Mouse (Mus musculus) forebrain, embryonic 16.5 days (tissue): Measurements from ENCODE around the gene Pidd1. TPM values are rescaled to one million over a fixed set of nuclear protein-coding genes. Genes with fewer than 3 reads are reported as not detected.
A peak's percentile ranks its signal among the peaks of the same experiment; 100 is the strongest.

Experiments used
- ATAC-seq: fragments of 200-750 bp; cut with Nextera tagmentation; 2 replicates; pipeline ENCODE4 v1.8.0; 2017; ENCODE audit warnings: mild to moderate bottlenecking, moderate library complexity
- H3K27ac ChIP-seq: fragments of 300-500 bp; sonication (generic); 2 replicates; pipeline ENCODE4 v1.5.1; 2014; ENCODE audit warnings: low read length, control low read depth
- H3K27me3 ChIP-seq: fragments of 300-500 bp; sonication (generic); replicated peaks from 2 replicates; pipeline ENCODE4 v1.6.1; 2014; ENCODE audit warnings: low read length; ENCODE audit not compliant: control insufficient read depth, insufficient read depth
- H3K36me3 ChIP-seq: fragments of 300-500 bp; sonication (generic); 2 replicates; pipeline ENCODE4 v1.6.1; 2014; ENCODE audit not compliant: control insufficient read depth, insufficient read depth
- H3K4me1 ChIP-seq: fragments of 300-500 bp; sonication (generic); replicated peaks from 2 replicates; pipeline ENCODE4 v1.6.1; 2014; ENCODE audit warnings: low read length; ENCODE audit not compliant: control insufficient read depth, insufficient read depth
- H3K4me2 ChIP-seq: fragments of 300-500 bp; sonication (generic); 2 replicates; pipeline ENCODE4 v1.6.1; 2014; ENCODE audit warnings: mild to moderate bottlenecking, low read length, control low read depth
- H3K4me3 ChIP-seq: fragments of 300-500 bp; sonication (generic); replicated peaks from 2 replicates; pipeline ENCODE4 v1.5.1; 2014; ENCODE audit warnings: mild to moderate bottlenecking, low read length, control low read depth
- H3K9ac ChIP-seq: fragments of 300-500 bp; sonication (generic); replicated peaks from 2 replicates; pipeline ENCODE4 v1.6.1; 2014; ENCODE audit warnings: low read depth, low read length, control low read depth
- H3K9me3 ChIP-seq: fragments of 300-500 bp; sonication (generic); 2 replicates; pipeline ENCODE4 v1.6.1; 2016; ENCODE audit warnings: low read length; ENCODE audit not compliant: control insufficient read depth
- WGBS: fragments of 180-500 bp; shearing (Covaris S2); extraction: QIAGEN DNeasy Blood & Tissue Kit; methylation state at CpG from one replicate; pipeline ENCODE4 v1.1.7; 2014; 5-methylcytosine and 5-hydroxymethylcytosine counted together
- polyA plus RNA-seq: library from polyadenylated mRNA; unstranded; fragments of >200 nt; fragmentation: Nextera tagmentation; extraction: Ambion mirVana; gene quantifications from 2 replicates; pipeline ENCODE4 v1.2.1, GENCODE M21; 2015

Gene Pidd1
- polyA plus RNA-seq, 1 experiment from 2014 or later, result 9.9 TPM

GRCm38 (mm10) chr7:141468164-141468521 lies 24.3 kb upstream of the Pidd1 start:
- Histone ChIP-seq H3K36me3 (peaks cover 15% of the 10 kb centered on the region), H3K27me3 (peaks cover 34% of the 10 kb centered on the region), H3K4me3 (peak overlapping the region; percentile 62), H3K4me1 (peaks cover 37% of the 10 kb centered on the region), H3K9me3 (no peaks in the 10 kb centered on the region), H3K9ac (peak overlapping the region; percentile 77), H3K27ac (peak overlapping the region; percentile 49), H3K4me2 (peak overlapping the region; percentile 62)
- no peak for ATAC-seq
- WGBS, result 25% methylated on average over 5 of the region's 5 CpGs

GRCm38 (mm10) chr7:141467230-141468030 lies 23.6 kb upstream of the Pidd1 start, which contains the start of gene Cd151:
Cd151 (plus strand) TSS chr7:141467392.
- Histone ChIP-seq H3K36me3 (peaks cover 13% of the 10 kb centered on the region), H3K9me3 (no peaks in the 10 kb centered on the region), H3K27me3 (peaks cover 41% of the 10 kb centered on the region), H3K4me2 (peak within 1 kb of the TSS; percentile 62), H3K4me1 (peaks cover 37% of the 10 kb centered on the region), H3K27ac (peak within 1 kb of the TSS; percentile 49), H3K9ac (peak within 1 kb of the TSS; percentile 77), H3K4me3 (peak within 1 kb of the TSS; percentile 62)
- ATAC-seq, result peak; percentile 58
- under 1% methylated on average over 52 of the region's 52 CpGs for WGBS

GRCm38 (mm10) chr7:141466607-141467148 lies 22.9 kb upstream of the Pidd1 start:
- Histone ChIP-seq H3K4me3 (peak overlapping the region; percentile 62), H3K27ac (no peak overlapping the region), H3K27me3 (peaks cover 45% of the 10 kb centered on the region), H3K36me3 (peaks cover 13% of the 10 kb centered on the region), H3K4me1 (peaks cover 40% of the 10 kb centered on the region), H3K9me3 (no peaks in the 10 kb centered on the region), H3K9ac (no peak overlapping the region), H3K4me2 (peak overlapping the region; percentile 62)
- 62% methylated on average over 10 of the region's 10 CpGs for WGBS
- ATAC-seq, result no peak

GRCm38 (mm10) chr7:141466045-141466394 lies 22.2 kb upstream of the Pidd1 start:
- H3K4me2 ChIP-seq, result no peak overlapping the region
- no peaks in the 10 kb centered on the region for H3K9me3 ChIP-seq
- no peak overlapping the region for H3K27ac ChIP-seq
- no peak overlapping the region for H3K9ac ChIP-seq
- peaks cover 51% of the 10 kb centered on the region for H3K27me3 ChIP-seq
- no peak for ATAC-seq
- peaks cover 43% of the 10 kb centered on the region for H3K4me1 ChIP-seq
- WGBS, result 79% methylated on average over 7 of the region's 7 CpGs
- peaks cover 9% of the 10 kb centered on the region; the same call in 1 of the 2 replicates for H3K36me3 ChIP-seq
- no peak overlapping the region for H3K4me3 ChIP-seq

GRCm38 (mm10) chr7:141465388-141466044 lies 21.7 kb upstream of the Pidd1 start:
- Histone ChIP-seq H3K4me1 (peaks cover 43% of the 10 kb centered on the region), H3K9me3 (no peaks in the 10 kb centered on the region), H3K4me3 (no peak overlapping the region), H3K4me2 (no peak overlapping the region), H3K36me3 (peaks cover 7% of the 10 kb centered on the region; the same call in 1 of the 2 replicates), H3K9ac (no peak overlapping the region), H3K27me3 (peaks cover 56% of the 10 kb centered on the region), H3K27ac (no peak overlapping the region)
- 42% methylated on average over 10 of the region's 10 CpGs for WGBS
- no peak for ATAC-seq

- Histone ChIP-seq H3K9me3 (no peaks in the 10 kb centered on the region), H3K27ac (no peak overlapping the region), H3K9ac (0 out of 2 replicates have a peak overlapping the region, but pooled peaks have one; percentile 14), H3K27me3 (peaks cover 59% of the 10 kb centered on the region), H3K4me2 (peak overlapping the region; percentile 24; the same call in 1 of the 2 replicates), H3K36me3 (peaks cover 3% of the 10 kb centered on the region; the same call in 1 of the 2 replicates), H3K4me3 (peak overlapping the region; percentile 10), H3K4me1 (peaks cover 39% of the 10 kb centered on the region)
- 4% methylated on average over 38 of the region's 38 CpGs for WGBS
- no peak for ATAC-seq
These were observed 20.9 kb upstream of the Pidd1 start for GRCm38 (mm10) chr7:141464603-141465201.

GRCm38 (mm10) chr7:141463824-141464602 lies 20.2 kb upstream of the Pidd1 start:
- no peaks in the 10 kb centered on the region for H3K36me3 ChIP-seq
- no peaks in the 10 kb centered on the region for H3K9me3 ChIP-seq
- no peak overlapping the region for H3K4me2 ChIP-seq
- H3K4me1 ChIP-seq, result peaks cover 32% of the 10 kb centered on the region
- no peak for ATAC-seq
- H3K4me3 ChIP-seq, result no peak overlapping the region
- H3K9ac ChIP-seq, result no peak overlapping the region
- no peak overlapping the region for H3K27ac ChIP-seq
- peaks cover 59% of the 10 kb centered on the region for H3K27me3 ChIP-seq
- WGBS, result 23% methylated on average over 12 of the region's 12 CpGs

- no peak overlapping the region; the same call in 1 of the 2 replicates for H3K4me3 ChIP-seq
- no peaks in the 10 kb centered on the region for H3K36me3 ChIP-seq
- 17% methylated on average over 5 of the region's 5 CpGs for WGBS
- peaks cover 59% of the 10 kb centered on the region for H3K27me3 ChIP-seq
- H3K27ac ChIP-seq, result no peak overlapping the region
- H3K9me3 ChIP-seq, result no peaks in the 10 kb centered on the region
- H3K4me1 ChIP-seq, result peaks cover 19% of the 10 kb centered on the region
- no peak overlapping the region; the same call in 1 of the 2 replicates for H3K9ac ChIP-seq
- no peak overlapping the region for H3K4me2 ChIP-seq
- ATAC-seq, result no peak
These were observed 18.6 kb upstream of the Pidd1 start for GRCm38 (mm10) chr7:141462333-141462821.
